Mouse (Mus musculus) lung, adult 2 months (tissue): ENCODE measurements at regions not wholly inside any gene's neighbourhood (a gene's known extent, or its start where the extent isn't known, plus 50 kb on each side); places are given as distances from the start of the nearest gene placed in this dataset.

ENCODE experiments used
- CTCF ChIP-seq: fragments of 200-500 bp; IDR thresholded peaks from 2 replicates; pipeline ENCODE4 v1.5.1; 2011; ENCODE audit warnings: mild to moderate bottlenecking, low read length, control low read depth; ENCODE audit not compliant: insufficient read depth
- POLR2A ChIP-seq: fragments of 200-500 bp; IDR thresholded peaks from 2 replicates; pipeline ENCODE4 v1.6.1; 2011; ENCODE audit warnings: low read depth, mild to moderate bottlenecking, control low read depth, low read length, borderline replicate concordance; ENCODE audit errors: extremely low read depth

GRCm38 (mm10) chr10:67697401-67698195 lies 148.8 kb upstream of the Ado start:
- TF ChIP-seq POLR2A (no peak), CTCF (no peak)
